Mouse (Mus musculus) G1E (cell line): ENCODE data around the gene Xbp1.

Source experiments
- CTCF ChIP-seq: IDR thresholded peaks from 2 replicates; pipeline ENCODE4 v1.5.1; 2012; ENCODE audit warnings: low read depth, low read length, inconsistent platforms, mixed read lengths
- GATA1 ChIP-seq: IDR thresholded peaks from 2 replicates; pipeline ENCODE4 v1.6.1; 2012; ENCODE audit warnings: borderline replicate concordance, low read length, inconsistent platforms, mixed read lengths
- GATA2 ChIP-seq: IDR thresholded peaks from 2 replicates; pipeline ENCODE4 v1.6.1; 2012; ENCODE audit warnings: low read depth, low read length, inconsistent platforms, borderline replicate concordance
- POLR2AphosphoS5 ChIP-seq: IDR thresholded peaks from 2 replicates; pipeline ENCODE4 v1.6.1; 2012; ENCODE audit warnings: low read depth, low read length, inconsistent platforms; ENCODE audit not compliant: insufficient replicate concordance
- TAL1 ChIP-seq: conservative IDR thresholded peaks from 2 replicates; pipeline ENCODE4 v1.6.1; 2012; ENCODE audit warnings: low read depth, low read length, inconsistent platforms, mixed read lengths

DNA sequence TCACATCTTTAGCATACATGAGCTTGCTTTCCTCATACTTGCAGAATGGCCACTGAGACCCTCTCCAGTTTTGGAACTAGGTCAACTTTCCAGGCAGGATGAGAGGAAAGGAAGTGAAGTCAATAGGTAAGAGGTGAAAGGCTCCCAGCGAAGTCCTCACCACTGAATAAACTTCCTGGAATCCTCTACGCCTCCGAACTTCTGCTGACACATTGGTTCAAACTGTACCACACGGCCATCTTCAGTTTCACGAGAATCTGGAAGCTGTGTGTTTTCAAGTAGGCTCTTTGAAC, 10.4 kb upstream of the Xbp1 start:
- no peak for TF ChIP-seq CTCF
- TF ChIP-seq GATA2, result no peak
- TF ChIP-seq GATA1, result no peak
- no peak for TF ChIP-seq TAL1
- no peak for TF ChIP-seq POLR2AphosphoS5
